Mouse (Mus musculus): ENCODE data around the gene Cst12. TPM values are rescaled to one million over a fixed set of nuclear protein-coding genes. Genes with fewer than 3 reads are reported as not detected.

Gene Cst12
- polyA plus RNA-seq, 1 experiment from 2014 or later, result not detected

- Histone ChIP-seq H3K4me1 (no peaks in the 10 kb centered on the region), H3K9me3 (no peaks in the 10 kb centered on the region), H3K4me3 (no peak within 1 kb of the TSS), H3K27ac (no peak within 1 kb of the TSS), H3K27me3 (ENCODE audit: poor library complexity, severe bottlenecking) (no peaks in the 10 kb centered on the region), H3K36me3 (replicated peaks) (no peaks in the 10 kb centered on the region)
- no peak for DNase-seq (ENCODE audit: extremely low spot score, low spot score)
Observed at GRCm38 (mm10) chr2:148819909-148820308, 30.7 kb downstream of the Cst12 start, which contains the start of gene Cst13. Gene Cst13 (plus strand): TSS chr2:148820081.

- Histone ChIP-seq H3K36me3 (replicated peaks) (no peaks in the 10 kb centered on the region), H3K27ac (no peak overlapping the region), H3K27me3 (ENCODE audit: poor library complexity, severe bottlenecking) (no peaks in the 10 kb centered on the region), H3K4me1 (no peaks in the 10 kb centered on the region), H3K4me3 (no peak overlapping the region), H3K9me3 (no peaks in the 10 kb centered on the region)
- no peak for DNase-seq (ENCODE audit: extremely low spot score, low spot score)
- WGBS, result 82% methylated on average over 1 of the region's 1 CpGs
Observed at GRCm38 (mm10) chr2:148825986-148826385, 36.8 kb downstream of the Cst12 start.

GRCm38 (mm10) chr2:148834912-148835311 is 45.8 kb downstream of the Cst12 start, which contains the start of gene Cst9:
Gene Cst9 (plus strand): TSS chr2:148835147.
- H3K4me3 ChIP-seq, result no peak within 1 kb of the TSS
- DNase-seq (ENCODE audit: extremely low spot score, low spot score), result no peak
- no peaks in the 10 kb centered on the region for H3K4me1 ChIP-seq
- H3K27me3 ChIP-seq (ENCODE audit: poor library complexity, severe bottlenecking), result no peaks in the 10 kb centered on the region
- H3K9me3 ChIP-seq, result no peaks in the 10 kb centered on the region
- H3K36me3 ChIP-seq (replicated peaks), result no peaks in the 10 kb centered on the region
- 83% methylated on average over 4 of the region's 4 CpGs for WGBS
- H3K27ac ChIP-seq, result no peak within 1 kb of the TSS

GRCm38 (mm10) chr2:148838075-148838777 is 49.1 kb downstream of the Cst12 start:
- no peak for DNase-seq (ENCODE audit: extremely low spot score, low spot score)
- H3K4me1 ChIP-seq, result no peaks in the 10 kb centered on the region
- WGBS, result 88% methylated on average over 5 of the region's 5 CpGs
- no peaks in the 10 kb centered on the region for H3K9me3 ChIP-seq
- H3K36me3 ChIP-seq (replicated peaks), result no peaks in the 10 kb centered on the region
- no peak overlapping the region for H3K27ac ChIP-seq
- H3K27me3 ChIP-seq (ENCODE audit: poor library complexity, severe bottlenecking), result no peaks in the 10 kb centered on the region
- H3K4me3 ChIP-seq, result no peak overlapping the region

GRCm38 (mm10) chr2:148839224-148839623 is 50.1 kb downstream of the Cst12 start:
- no peaks in the 10 kb centered on the region for H3K36me3 ChIP-seq (replicated peaks)
- H3K27me3 ChIP-seq (ENCODE audit: poor library complexity, severe bottlenecking), result no peaks in the 10 kb centered on the region
- no peaks in the 10 kb centered on the region for H3K9me3 ChIP-seq
- no peak overlapping the region for H3K27ac ChIP-seq
- WGBS, result 85% methylated on average over 2 of the region's 2 CpGs
- no peak overlapping the region for H3K4me3 ChIP-seq
- H3K4me1 ChIP-seq, result no peaks in the 10 kb centered on the region
- DNase-seq (ENCODE audit: extremely low spot score, low spot score), result no peak

Other genes starting within 250 kb of the Cst12 start
- 160 and 162 TPM in 2 replicates for gene Nxt1, start 116.8 kb upstream of the Cst12 start, polyA plus RNA-seq (2016; fragmentation: Nextera tagmentation; extraction: Ambion mirVana)
- 25.8 and 29.6 TPM in 2 replicates for gene Gzf1, start 108.3 kb upstream of the Cst12 start, polyA plus RNA-seq (2016; fragmentation: Nextera tagmentation; extraction: Ambion mirVana)
- gene Napb, start 56.9 kb upstream of the Cst12 start, polyA plus RNA-seq (2016; fragmentation: Nextera tagmentation; extraction: Ambion mirVana), result 5.1 and 5.5 TPM in 2 replicates
- gene Cstl1, start 39.0 kb upstream of the Cst12 start, polyA plus RNA-seq (2016; fragmentation: Nextera tagmentation; extraction: Ambion mirVana), result not detected in 2 replicates
- not detected in 2 replicates for gene Cst11, start 17.9 kb upstream of the Cst12 start, polyA plus RNA-seq (2016; fragmentation: Nextera tagmentation; extraction: Ambion mirVana)
- gene 8030411F24Rik, start 7.4 kb upstream of the Cst12 start, polyA plus RNA-seq (2016; fragmentation: Nextera tagmentation; extraction: Ambion mirVana), result not detected in 2 replicates
- gene Cst8, start 9.4 kb downstream of the Cst12 start, polyA plus RNA-seq (2016; fragmentation: Nextera tagmentation; extraction: Ambion mirVana), result not detected in 2 replicates
- not detected in 2 replicates for gene Cst13, start 30.7 kb downstream of the Cst12 start, polyA plus RNA-seq (2016; fragmentation: Nextera tagmentation; extraction: Ambion mirVana)
- gene Cst9, start 45.8 kb downstream of the Cst12 start, polyA plus RNA-seq (2016; fragmentation: Nextera tagmentation; extraction: Ambion mirVana), result not detected in 2 replicates
- not detected in 2 replicates for gene 9230104L09Rik, start 75.7 kb downstream of the Cst12 start, polyA plus RNA-seq (2016; fragmentation: Nextera tagmentation; extraction: Ambion mirVana)
- gene Cst3, start 86.3 kb downstream of the Cst12 start, polyA plus RNA-seq (2016; fragmentation: Nextera tagmentation; extraction: Ambion mirVana), result 287 and 297 TPM in 2 replicates
- gene Gm1330, start 213.9 kb downstream of the Cst12 start, polyA plus RNA-seq (2016; fragmentation: Nextera tagmentation; extraction: Ambion mirVana), result not detected in 2 replicates
- not detected in 2 replicates for gene Gm10750, start 227.9 kb downstream of the Cst12 start, polyA plus RNA-seq (2016; fragmentation: Nextera tagmentation; extraction: Ambion mirVana)